Mouse (Mus musculus): ENCODE measurements around the gene 2900092C05Rik.

Gene 2900092C05Rik

DNA sequence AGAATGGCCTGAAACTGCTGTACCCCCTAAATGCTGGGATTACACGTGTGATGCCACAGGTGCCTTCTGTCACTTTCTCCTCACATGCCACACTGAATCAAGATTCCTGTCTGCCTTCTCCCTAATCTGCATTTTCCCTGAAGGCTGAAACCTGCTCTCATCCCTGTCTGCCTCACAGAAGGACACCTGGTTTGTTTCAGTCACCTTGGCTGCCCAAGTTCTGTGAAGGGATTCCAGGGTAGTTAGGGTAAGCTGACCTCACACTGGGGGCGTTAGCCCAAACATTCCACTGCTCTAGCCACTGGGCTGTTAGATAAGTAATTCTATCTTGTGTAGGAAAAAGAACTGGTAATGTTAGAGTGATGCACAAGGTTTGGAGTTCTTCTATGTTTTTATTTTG, at the start of gene 2900092C05Rik:
Gene 2900092C05Rik, plus strand, starts transcription at position 301 of the 400 bp plus-strand sequence.
- no peak for DNase-seq

DNA sequence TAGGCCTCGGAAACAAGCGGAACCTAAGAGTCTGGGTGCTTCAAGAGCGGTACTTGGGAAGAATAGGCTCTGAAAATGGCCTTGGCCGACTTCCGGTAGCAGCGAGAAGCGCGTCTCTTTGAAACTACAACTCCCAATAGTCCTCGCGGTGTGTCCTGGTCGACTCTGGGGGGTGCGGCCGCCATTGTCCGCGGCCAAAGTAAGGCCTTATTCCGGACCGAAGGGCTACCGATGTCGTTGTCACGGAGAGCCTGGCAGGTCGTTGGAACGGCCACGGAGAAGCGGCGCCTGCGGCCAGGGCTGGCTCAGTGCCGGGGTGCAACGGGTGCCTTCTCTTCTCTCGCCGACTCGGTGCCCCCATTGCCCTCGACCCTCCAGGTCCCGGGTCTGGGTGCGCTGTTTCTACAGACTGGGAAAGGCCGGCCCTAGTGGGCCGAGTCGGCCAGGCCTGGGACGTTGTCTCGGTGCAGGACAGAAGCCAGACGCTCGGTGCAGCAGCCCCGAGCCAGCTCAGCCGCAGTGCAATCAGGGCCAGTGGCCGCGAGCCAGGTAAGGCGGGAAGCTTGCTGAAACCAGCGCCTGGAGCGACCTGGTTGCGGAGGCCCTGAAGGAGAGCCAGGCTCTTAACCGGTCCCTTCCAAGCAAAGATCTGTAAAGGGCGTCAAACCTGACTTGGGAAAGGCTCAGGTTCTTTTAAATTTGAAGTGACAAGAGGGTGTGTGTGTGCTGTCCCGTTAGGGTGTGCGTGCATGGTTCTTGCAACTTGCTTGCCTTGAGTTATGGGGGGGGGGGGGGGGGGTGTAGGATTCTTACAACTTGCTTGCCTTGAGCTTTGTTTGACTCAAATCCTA, 33.9 kb upstream of the 2900092C05Rik start, which contains the start of gene Zfp606:
Gene Zfp606, plus strand, starts transcription at position 136 of the 851 bp plus-strand sequence.
- peak; percentile 84 for DNase-seq

DNA sequence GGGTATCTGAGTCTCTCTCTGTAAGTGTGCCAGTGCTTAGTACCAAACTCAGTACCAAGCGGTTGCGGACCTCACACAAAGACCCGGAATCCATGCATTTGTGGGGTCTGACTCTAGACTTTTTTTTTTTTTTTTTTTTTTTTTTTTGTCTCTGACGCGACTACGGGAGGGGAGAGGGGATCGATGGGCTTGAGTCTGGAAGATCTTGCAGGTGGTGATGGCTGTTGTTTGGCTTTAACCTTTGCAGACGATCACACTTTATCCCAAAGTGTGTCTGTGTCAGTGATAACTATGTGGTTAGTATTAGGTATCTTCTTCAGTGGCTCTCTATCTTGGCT, 33.3 kb upstream of the 2900092C05Rik start:
- no peak for DNase-seq

DNA sequence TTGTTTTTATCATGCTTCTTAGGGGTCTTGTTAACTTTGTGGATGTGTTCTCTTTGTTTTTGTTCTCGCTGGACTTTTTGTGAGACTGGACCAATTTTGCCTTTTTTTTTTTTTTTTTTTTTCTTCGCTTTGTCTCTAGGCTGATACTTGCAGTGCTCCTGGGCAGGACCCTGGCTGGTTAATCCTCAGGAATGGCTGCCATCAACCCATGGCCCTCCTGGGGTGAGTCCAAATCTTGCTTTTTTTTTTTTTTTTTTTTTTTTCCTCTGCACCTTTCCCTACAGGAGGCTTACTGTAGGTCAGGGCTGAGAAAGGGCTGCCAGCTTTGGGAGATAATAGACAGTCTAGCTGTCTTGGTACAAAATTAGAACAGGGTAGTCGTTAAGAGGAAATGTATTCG, 32.8 kb upstream of the 2900092C05Rik start:
- no peak for DNase-seq

DNA sequence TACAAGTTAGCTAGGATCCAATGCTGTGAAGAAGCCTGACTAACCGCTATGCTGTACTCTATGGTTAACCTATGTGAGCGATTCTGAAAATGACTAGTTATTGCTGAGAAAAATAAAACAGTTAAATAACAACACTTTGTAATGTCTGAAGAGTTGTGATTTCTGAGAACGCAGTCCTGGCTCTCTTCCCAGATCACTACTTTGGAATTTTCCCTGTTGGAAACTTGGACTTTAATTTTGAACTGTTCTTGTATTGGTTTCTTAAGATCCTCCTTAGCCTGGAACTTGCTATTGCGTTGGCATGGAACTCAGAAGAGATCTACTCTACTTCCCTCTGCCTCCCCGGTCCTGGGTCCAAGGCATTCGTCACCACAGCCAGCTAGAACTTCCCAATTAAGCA, 28.5 kb upstream of the 2900092C05Rik start:
- no peak for DNase-seq

DNA sequence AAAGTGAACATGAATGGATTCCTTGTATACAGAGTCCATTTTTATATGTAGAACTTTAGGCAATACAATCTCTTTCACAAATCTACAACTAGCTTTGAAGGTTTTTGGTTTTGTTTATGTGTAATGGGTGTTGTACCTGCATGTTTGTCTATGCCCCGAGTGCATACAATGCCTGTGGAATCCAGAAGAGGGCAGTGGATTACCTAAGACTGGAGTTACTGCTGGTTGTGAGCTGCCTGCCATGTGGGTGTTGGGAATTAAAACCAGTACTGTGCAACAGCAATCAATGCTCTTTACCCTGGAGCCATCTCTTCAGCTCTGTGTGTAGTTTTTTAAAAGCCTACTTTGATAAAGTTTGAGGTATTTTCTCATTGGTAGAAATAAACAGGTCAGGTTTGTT, 26.4 kb upstream of the 2900092C05Rik start:
- no peak for DNase-seq

DNA sequence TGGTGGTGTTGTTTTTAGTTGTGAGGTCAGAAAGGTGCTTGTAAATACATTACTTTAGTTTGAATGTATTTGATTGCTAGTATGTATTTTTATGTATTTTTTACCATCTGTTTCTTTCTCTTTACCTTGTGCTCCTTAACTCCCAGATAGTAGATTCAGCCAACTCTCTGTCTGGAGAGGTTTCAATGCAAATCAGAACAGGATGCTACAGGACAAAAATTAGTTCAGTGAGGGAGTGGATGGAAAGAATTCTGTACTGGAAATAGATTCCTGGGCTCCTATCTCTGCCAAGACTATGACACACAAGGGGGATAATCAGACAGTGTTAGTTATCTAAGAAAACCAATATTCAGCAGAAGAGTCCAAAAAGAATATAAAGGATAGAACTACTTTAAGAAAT, 25.6 kb upstream of the 2900092C05Rik start:
- no peak for DNase-seq

DNA sequence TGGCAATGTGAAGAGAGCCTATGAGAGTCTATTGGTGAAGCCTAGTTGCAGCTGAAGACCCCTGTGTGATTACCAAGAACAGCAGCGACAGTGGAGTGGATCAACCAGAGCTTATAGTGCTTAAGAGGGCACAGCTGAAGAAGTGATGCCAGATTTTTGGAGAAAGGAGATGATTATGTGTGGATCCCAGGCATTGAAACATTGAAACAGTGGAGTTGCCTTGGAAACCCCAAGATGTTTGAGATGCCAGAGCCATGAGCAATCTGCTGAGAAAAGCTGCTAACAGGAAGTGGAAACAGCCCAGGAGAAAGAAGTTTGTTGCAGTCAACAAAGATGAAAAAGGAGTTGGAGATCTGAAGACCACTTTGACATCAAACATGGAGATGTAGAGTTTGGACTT, 1.4 kb upstream of the 2900092C05Rik start:
- DNase-seq: no peak
